In the genomic region with DNA sequence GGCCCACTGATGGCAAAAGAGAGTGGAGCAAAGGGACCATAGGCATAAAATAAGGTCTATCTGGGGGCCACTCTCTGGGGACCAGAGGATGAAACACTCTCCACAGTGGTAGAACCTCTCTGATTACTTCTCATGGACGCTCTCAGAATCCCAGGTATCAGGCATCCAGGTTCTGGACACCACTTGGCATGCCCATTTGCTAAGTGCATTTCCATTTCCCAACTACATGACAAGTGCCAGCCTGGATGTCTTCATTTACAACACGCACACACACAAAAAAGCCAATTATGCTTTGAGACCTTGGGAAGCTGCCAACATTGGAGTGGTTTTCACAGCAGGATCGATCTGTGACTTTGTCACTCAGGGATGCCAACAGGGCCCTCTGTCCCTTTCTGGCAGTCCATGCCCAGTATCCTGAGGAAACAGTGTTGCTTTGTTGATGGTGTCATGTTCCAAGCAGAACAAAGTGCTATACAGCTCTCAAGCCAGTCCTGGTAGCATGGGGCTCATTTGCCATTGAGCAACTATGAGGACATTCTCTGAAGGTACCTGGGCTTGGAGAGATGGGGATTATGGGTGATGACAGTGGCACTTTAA, we compare ENCODE assay signal across 20 mouse cellular contexts.
A peak's percentile ranks its signal among the peaks of the same experiment; 100 is the strongest.
DNase-seq lines count a peak whose midpoint lies in the region; ATAC-seq lines count a peak whose summit lies in the region.
"Had no signal": no experiment of that assay in that cellular context is flagged by ENCODE, and none has a peak within 500 bp of the region (broad histone marks: within the 10 kb centered on the region; RNA-seq: fewer than 3 reads in every experiment).

No protein-coding gene starts in this region.

- H3K27me3 ChIP-seq in forebrain, embryonic 14.5 days (replicated peaks; ENCODE audit: control insufficient read depth, insufficient read depth, low read length): no peaks in the 10 kb centered on the region
- no peaks in the 10 kb centered on the region for H3K27me3 ChIP-seq in forebrain, embryonic 11.5 days (ENCODE audit: control insufficient read depth, insufficient read depth, low read length)
- H3K27me3 ChIP-seq in forebrain, embryonic 16.5 days (replicated peaks; ENCODE audit: control insufficient read depth, insufficient read depth, low read length): no peaks in the 10 kb centered on the region
- H3K27me3 ChIP-seq: heart, embryonic 12.5 days; limb, embryonic 13.5 days had no signal

- no peaks in the 10 kb centered on the region for H3K9me3 ChIP-seq in forebrain, embryonic 14.5 days (replicated peaks; ENCODE audit: control insufficient read depth, low read length)
- no peaks in the 10 kb centered on the region for H3K9me3 ChIP-seq in forebrain, embryonic 11.5 days (ENCODE audit: control insufficient read depth, low read length)
- no peaks in the 10 kb centered on the region for H3K9me3 ChIP-seq in forebrain, embryonic 16.5 days (ENCODE audit: control insufficient read depth, low read length)
- H3K9me3 ChIP-seq: G1E; heart, embryonic 12.5 days; limb, embryonic 13.5 days had no signal

- peaks cover 5% of the 10 kb centered on the region; the same call in 1 of the 2 replicates for H3K4me1 ChIP-seq in forebrain, embryonic 14.5 days (ENCODE audit: control insufficient read depth, insufficient read depth, low read length)
- H3K4me1 ChIP-seq in forebrain, embryonic 11.5 days (replicated peaks; ENCODE audit: control insufficient read depth, insufficient read depth, low read length): no peaks in the 10 kb centered on the region
- peaks cover 25% of the 10 kb centered on the region for H3K4me1 ChIP-seq in forebrain, embryonic 16.5 days (replicated peaks; ENCODE audit: control insufficient read depth, insufficient read depth, low read length)

- H3K4me3 ChIP-seq in forebrain, embryonic 14.5 days (ENCODE audit: low read depth, low read length): no peak overlapping the region
- no peak overlapping the region for H3K4me3 ChIP-seq in forebrain, embryonic 11.5 days (ENCODE audit: low read depth, low read length)
- H3K4me3 ChIP-seq in forebrain, embryonic 16.5 days (replicated peaks; ENCODE audit: low read length): no peak overlapping the region
- H3K4me3 ChIP-seq: erythroblast, embryonic 14.5 days; heart, embryonic 12.5 days; limb, embryonic 13.5 days had no signal

- 0 out of 2 replicates have a peak overlapping the region, but pooled peaks have one; percentile 21 for H3K27ac ChIP-seq in forebrain, embryonic 14.5 days (ENCODE audit: low read depth, low read length)
- no peak overlapping the region for H3K27ac ChIP-seq in forebrain, embryonic 11.5 days (ENCODE audit: low read depth, low read length)
- H3K27ac ChIP-seq in forebrain, embryonic 16.5 days (ENCODE audit: low read length): no peak overlapping the region; the same call in 1 of the 2 replicates
- H3K27ac ChIP-seq: limb, embryonic 13.5 days; macrophage had no signal

- peak; percentile 61 for ATAC-seq in forebrain, embryonic 14.5 days
- ATAC-seq in forebrain, embryonic 11.5 days (replicated peaks; ENCODE audit: low FRiP score): no peak
- peak; percentile 63 for ATAC-seq in forebrain, embryonic 16.5 days
- no peak for ATAC-seq in erythroid progenitor cell, adult 5-6 weeks (replicated peaks; ENCODE audit: low FRiP score, poor library complexity, severe bottlenecking)

- no peak overlapping the region for H3K9ac ChIP-seq in forebrain, embryonic 14.5 days (ENCODE audit: low read length)
- H3K9ac ChIP-seq in forebrain, embryonic 11.5 days (ENCODE audit: low read length): no peak overlapping the region
- H3K9ac ChIP-seq in forebrain, embryonic 16.5 days (replicated peaks; ENCODE audit: low read depth, low read length): no peak overlapping the region
- H3K9ac ChIP-seq: heart, embryonic 12.5 days; limb, embryonic 13.5 days had no signal

- H3K4me2 ChIP-seq in forebrain, embryonic 14.5 days (ENCODE audit: low read length): no peak overlapping the region
- no peak overlapping the region for H3K4me2 ChIP-seq in forebrain, embryonic 11.5 days (ENCODE audit: low read depth, low read length, severe bottlenecking)
- H3K4me2 ChIP-seq in forebrain, embryonic 16.5 days (ENCODE audit: low read length): no peak overlapping the region
- H3K4me2 ChIP-seq: heart, embryonic 12.5 days; limb, embryonic 13.5 days had no signal

- 40% methylated on average over 3 of the region's 3 CpGs for WGBS in forebrain, embryonic 14.5 days
- 93% methylated on average over 3 of the region's 3 CpGs for WGBS in forebrain, embryonic 11.5 days
- 24% methylated on average over 3 of the region's 3 CpGs for WGBS in forebrain, embryonic 16.5 days

- DNase-seq in forebrain, embryonic 14.5 days (ENCODE audit: low spot score): peak; percentile 78
- DNase-seq in forebrain, embryonic 11.5 days (ENCODE audit: low spot score): no peak
- peak; percentile 31 to 45 for DNase-seq in layer of hippocampus, adult 8-10 months (ENCODE audit: low spot score in 2 of 2)
- DNase-seq in layer of hippocampus, postnatal 25 days (ENCODE audit: extremely low spot score in 1 of 2, low spot score in 1 of 2): no peak
- peak; percentile 27 for DNase-seq in Muller cell, postnatal 12 days (ENCODE audit: inconsistent ontology term)
- DNase-seq in adrenal gland, adult (ENCODE audit: inconsistent age in 2 of 2, low spot score in 1 of 2): no peak
- DNase-seq: adrenal gland, postnatal 25 days; heart, postnatal 4 days; kidney, adult 2 months; kidney, postnatal 4 days; lung, adult 18-20 months; right cerebral cortex, postnatal 25 days; thymus, adult 2 months had no signal

- H3K36me3 ChIP-seq in forebrain, embryonic 14.5 days (ENCODE audit: control insufficient read depth, insufficient read depth, low read length): peaks cover 33% of the 10 kb centered on the region
- H3K36me3 ChIP-seq in forebrain, embryonic 11.5 days (ENCODE audit: control insufficient read depth, insufficient read depth, low read length): no peaks in the 10 kb centered on the region; the same call in 1 of the 2 replicates
- peaks cover 5% of the 10 kb centered on the region for H3K36me3 ChIP-seq in forebrain, embryonic 16.5 days (ENCODE audit: control insufficient read depth, insufficient read depth)
- H3K36me3 ChIP-seq: G1E; heart, embryonic 12.5 days had no signal

Comparison
In these comparisons a context has a peak if more than half of its experiments do, and no peak if none do; other contexts are left out.
1. ATAC-seq: peak in forebrain, embryonic 14.5 days (single experiment) and forebrain, embryonic 16.5 days (single experiment); none in forebrain, embryonic 11.5 days (single experiment) and erythroid progenitor cell, adult 5-6 weeks (single experiment).
2. DNase-seq: peak in forebrain, embryonic 14.5 days (single experiment), layer of hippocampus, adult 8-10 months (2 of 2) and Muller cell, postnatal 12 days (single experiment); none in forebrain, embryonic 11.5 days (single experiment), layer of hippocampus, postnatal 25 days (0 of 2) and adrenal gland, adult (0 of 2).